Mouse (Mus musculus): ENCODE data around the gene Syde2. TPM values are rescaled to one million over a fixed set of nuclear protein-coding genes. Genes with fewer than 3 reads are reported as not detected.
"Not testable (repeated sequence)": the region's sequence is repeated elsewhere in the genome, so short reads cannot be mapped to it uniquely, and the experiment has no call there.

Syde2 gene
- polyA plus RNA-seq, 1 experiment, result not detected

DNA sequence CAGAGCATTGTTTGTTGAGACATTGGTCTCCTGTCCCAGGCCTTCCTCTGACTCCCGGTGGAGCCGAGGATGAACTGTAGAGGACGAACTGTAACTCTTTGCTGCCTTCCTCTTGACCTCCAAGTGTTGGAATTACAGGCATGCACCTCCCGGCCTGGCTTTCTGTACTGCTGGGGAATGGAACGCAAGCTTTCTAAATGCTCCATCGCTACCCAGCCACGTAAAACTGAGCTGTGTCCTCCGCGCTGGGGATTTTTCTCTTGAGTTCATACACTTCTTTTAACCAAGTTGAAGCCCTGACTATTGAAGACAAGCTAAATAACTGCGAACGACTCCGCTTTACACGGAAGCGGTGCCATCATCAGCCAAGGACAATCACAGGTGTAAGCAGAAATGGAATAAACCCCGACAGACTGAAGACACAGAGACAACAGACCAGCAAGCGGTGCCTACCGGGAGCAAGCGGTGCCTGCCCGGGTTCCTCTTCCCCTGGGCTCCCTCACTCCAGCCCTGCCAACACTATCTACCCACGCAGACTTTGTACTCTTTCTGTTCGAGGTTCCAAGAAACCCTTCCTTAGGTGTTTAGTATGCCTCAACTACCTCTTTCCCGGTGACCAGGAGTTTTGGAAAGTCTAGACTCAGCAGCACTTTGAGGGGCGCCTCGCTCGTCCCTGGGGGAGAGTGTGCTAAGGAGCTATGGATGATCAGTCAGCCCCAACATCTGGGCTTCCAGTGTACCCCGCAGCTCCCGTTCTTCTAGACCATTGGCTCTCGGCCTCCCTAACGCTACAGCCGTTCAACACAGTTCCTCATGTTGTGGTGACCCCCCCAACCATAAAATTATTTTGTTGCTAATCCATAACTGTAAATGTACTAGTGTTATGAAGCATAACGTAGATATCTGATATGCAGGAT is 24.3 kb upstream of the Syde2 start:
- no peak overlapping the region for H3K27ac ChIP-seq (ENCODE audit: insufficient read depth, low read depth, low read length)
- no peak overlapping the region for H3K4me3 ChIP-seq (ENCODE audit: insufficient read depth, low read depth, low read length)
- TF ChIP-seq CTCF (IDR thresholded peaks at IDR 0.05; ENCODE audit: insufficient read depth, low read depth, low read length), result no peak
- no peak for TF ChIP-seq POLR2A (IDR thresholded peaks at IDR 0.05; ENCODE audit: insufficient read depth, low read depth, low read length)
- WGBS, result 62% methylated on average over 31 of the region's 31 CpGs
- H3K4me1 ChIP-seq (ENCODE audit: control insufficient read depth, insufficient read depth, low read length), result peaks cover 8% of the 10 kb centered on the region

DNA sequence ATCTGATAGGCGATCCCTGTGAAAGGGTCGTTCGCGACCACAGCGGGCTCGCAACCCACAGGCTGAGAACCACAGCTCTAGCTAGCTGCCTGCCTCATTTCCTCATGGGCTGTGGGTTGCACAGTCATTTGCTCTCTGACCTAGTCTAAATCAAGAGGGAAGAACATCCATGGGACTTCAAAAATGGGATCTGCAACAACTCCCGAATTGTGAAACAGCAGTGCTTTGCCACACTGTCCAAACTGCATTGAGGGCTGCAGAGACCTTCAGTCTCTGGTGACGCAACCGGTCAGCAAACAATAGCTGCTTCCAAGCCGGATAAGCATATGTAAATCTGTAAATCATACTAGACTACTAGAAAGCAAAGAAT is 23.7 kb upstream of the Syde2 start:
- 70% methylated on average over 10 of the region's 10 CpGs for WGBS
- H3K4me3 ChIP-seq (ENCODE audit: insufficient read depth, low read depth, low read length), result no peak overlapping the region
- H3K4me1 ChIP-seq (ENCODE audit: control insufficient read depth, insufficient read depth, low read length), result peaks cover 8% of the 10 kb centered on the region
- no peak overlapping the region for H3K27ac ChIP-seq (ENCODE audit: insufficient read depth, low read depth, low read length)
- TF ChIP-seq CTCF (IDR thresholded peaks at IDR 0.05; ENCODE audit: insufficient read depth, low read depth, low read length), result no peak
- TF ChIP-seq POLR2A (IDR thresholded peaks at IDR 0.05; ENCODE audit: insufficient read depth, low read depth, low read length), result no peak

DNA sequence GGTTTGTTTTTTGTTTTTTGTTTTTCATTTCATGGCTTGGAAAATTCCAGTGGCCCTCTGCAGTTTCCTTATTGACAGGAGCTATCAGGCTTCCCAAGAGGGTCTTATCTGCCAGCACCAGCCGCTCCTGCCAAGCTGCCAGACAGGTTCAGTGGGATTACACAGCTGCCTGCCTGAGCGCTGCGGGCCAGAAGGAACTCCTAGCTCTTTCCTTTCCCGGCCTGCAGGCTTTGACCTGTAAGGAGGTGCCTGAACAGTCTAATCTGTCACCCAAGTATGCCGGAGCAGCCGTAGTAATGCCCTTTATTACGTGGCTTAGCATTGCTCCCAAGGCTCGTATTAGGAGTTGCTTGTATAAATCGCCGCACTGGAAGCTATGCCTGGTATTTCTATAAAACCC is 23.2 kb upstream of the Syde2 start:
- WGBS, result 50% methylated on average over 10 of the region's 10 CpGs
- TF ChIP-seq CTCF (IDR thresholded peaks at IDR 0.05; ENCODE audit: insufficient read depth, low read depth, low read length) (no peak), POLR2A (IDR thresholded peaks at IDR 0.05; ENCODE audit: insufficient read depth, low read depth, low read length) (no peak)
- Histone ChIP-seq H3K4me1 (ENCODE audit: control insufficient read depth, insufficient read depth, low read length) (peaks cover 8% of the 10 kb centered on the region), H3K4me3 (ENCODE audit: insufficient read depth, low read depth, low read length) (no peak overlapping the region), H3K27ac (ENCODE audit: insufficient read depth, low read depth, low read length) (no peak overlapping the region)

DNA sequence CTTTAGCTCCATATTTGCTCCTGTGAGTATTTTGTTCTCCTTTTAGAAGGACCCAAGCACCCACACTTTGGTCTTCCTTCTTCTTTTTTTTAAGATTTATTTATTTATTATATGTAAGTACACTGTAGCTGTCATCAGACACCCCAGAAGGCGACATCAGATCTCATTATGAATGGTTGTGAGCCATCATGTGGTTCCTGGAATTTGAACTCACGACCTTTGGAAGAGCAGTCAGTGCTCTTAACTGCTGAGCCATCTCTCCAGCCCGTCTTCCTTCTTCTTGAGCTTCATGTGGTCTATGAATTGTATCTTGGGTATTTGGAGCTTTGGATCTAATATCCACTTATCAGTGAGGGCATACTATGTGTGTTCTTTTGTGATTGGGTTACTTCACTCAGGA is 22.1 kb upstream of the Syde2 start:
- WGBS, result 96% methylated on average over 3 of the region's 3 CpGs

DNA sequence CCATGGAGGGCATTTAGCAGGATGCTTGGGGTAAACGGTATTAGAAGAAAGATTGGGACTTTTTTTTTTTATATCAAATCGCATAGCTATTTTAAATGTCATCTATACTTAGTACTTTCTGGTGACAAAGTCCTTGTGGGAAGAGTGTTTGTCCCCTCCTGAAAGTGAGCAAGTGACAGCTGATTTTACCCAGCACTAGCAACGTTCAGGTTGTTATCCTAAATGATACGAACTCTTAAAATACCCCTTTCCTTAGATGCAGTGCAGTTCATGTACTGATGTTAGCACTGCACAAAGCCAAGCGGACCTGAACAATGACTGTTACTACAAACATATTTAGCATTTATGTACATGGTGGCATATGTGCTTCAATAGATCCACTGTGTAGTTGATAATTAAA is 20.9 kb upstream of the Syde2 start:
- peaks cover 10% of the 10 kb centered on the region for H3K4me1 ChIP-seq (ENCODE audit: control insufficient read depth, insufficient read depth, low read length)
- no peak overlapping the region for H3K27ac ChIP-seq (ENCODE audit: insufficient read depth, low read depth, low read length)
- H3K4me3 ChIP-seq (ENCODE audit: insufficient read depth, low read depth, low read length), result no peak overlapping the region
- TF ChIP-seq POLR2A (IDR thresholded peaks at IDR 0.05; ENCODE audit: insufficient read depth, low read depth, low read length) (no peak), CTCF (IDR thresholded peaks at IDR 0.05; ENCODE audit: insufficient read depth, low read depth, low read length) (no peak)
- 85% methylated on average over 5 of the region's 5 CpGs for WGBS

More for the DNA sequence above, 22.1 kb upstream of the Syde2 start:
- not testable (repeated sequence) for H3K4me1 ChIP-seq (ENCODE audit: control insufficient read depth, insufficient read depth, low read length); H3K27ac ChIP-seq (ENCODE audit: insufficient read depth, low read depth, low read length); H3K4me3 ChIP-seq (ENCODE audit: insufficient read depth, low read depth, low read length)

DNA sequence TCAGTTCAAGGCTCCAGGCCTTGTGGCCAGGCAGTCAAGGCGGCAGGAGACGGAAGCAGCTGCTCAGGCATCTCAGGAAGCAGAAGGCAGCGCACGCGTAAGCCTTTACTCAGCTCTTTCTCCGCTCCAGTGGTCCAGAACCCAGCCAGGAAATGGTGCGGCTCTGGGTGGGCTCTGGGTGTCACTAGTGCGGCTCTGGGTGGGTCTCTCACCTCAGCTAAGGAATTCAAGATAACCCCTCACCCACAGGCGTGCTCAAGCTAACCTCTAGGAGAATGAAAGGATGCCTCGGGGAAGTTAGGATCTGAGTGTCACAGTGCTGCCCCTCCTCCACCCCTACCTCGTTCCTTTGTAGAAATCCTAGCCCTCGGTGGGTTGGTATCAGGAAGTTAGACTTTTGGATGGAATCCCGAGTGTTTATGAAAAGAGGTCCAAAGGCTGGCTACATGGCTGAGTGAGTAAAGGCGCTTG is 18.6 kb upstream of the Syde2 start:
- no peak for TF ChIP-seq CTCF (IDR thresholded peaks at IDR 0.05; ENCODE audit: insufficient read depth, low read depth, low read length)
- no peak overlapping the region for H3K4me3 ChIP-seq (ENCODE audit: insufficient read depth, low read depth, low read length)
- H3K4me1 ChIP-seq (ENCODE audit: control insufficient read depth, insufficient read depth, low read length), result peaks cover 10% of the 10 kb centered on the region
- no peak overlapping the region for H3K27ac ChIP-seq (ENCODE audit: insufficient read depth, low read depth, low read length)
- 73% methylated on average over 14 of the region's 14 CpGs for WGBS

DNA sequence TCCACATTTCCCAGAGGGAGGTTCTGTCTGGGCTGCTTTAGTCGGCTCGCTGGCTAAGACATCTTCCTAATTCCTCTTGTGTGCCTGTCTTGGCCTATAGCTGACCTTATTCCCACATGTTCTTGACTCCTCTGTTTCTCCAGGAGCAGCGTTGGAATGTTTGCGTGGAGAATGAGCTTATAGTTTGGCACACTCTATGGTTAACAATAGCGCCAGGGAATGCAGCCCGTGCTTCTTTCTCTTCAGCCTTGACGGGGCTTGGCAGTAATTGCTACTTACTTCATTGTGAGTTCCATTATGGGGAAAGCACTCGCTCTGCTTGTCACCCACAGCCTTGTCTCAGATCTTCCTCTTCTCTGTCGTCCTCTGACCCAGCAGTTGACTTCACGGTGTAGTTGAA is 16.2 kb upstream of the Syde2 start:
- TF ChIP-seq POLR2A (IDR thresholded peaks at IDR 0.05; ENCODE audit: insufficient read depth, low read depth, low read length) (no peak), CTCF (IDR thresholded peaks at IDR 0.05; ENCODE audit: insufficient read depth, low read depth, low read length) (no peak)
- H3K4me1 ChIP-seq (ENCODE audit: control insufficient read depth, insufficient read depth, low read length), result peaks cover 8% of the 10 kb centered on the region
- WGBS, result 24% methylated on average over 10 of the region's 10 CpGs
- H3K4me3 ChIP-seq (ENCODE audit: insufficient read depth, low read depth, low read length), result no peak overlapping the region
- peak overlapping the region; percentile 70 for H3K27ac ChIP-seq (ENCODE audit: insufficient read depth, low read depth, low read length)

DNA sequence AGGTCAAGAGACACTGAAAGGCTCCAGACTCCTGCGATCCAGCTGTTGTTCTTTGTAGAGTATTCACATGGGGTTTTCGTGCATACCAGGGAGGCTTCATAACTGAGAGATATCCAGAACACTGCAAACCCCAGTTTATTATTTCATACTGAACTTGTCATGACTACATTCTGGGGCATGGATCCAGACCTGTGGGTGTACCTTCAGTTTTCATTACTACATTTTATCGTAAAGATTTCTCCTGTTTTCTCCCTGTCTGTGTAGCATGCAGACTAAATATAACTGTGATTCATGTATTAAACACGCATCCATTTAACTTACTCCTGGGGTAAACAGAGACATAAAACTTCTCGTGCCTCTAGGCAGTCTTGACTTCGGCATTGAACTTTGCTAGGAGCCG is 12.7 kb upstream of the Syde2 start:
- no peak overlapping the region for H3K27ac ChIP-seq (ENCODE audit: insufficient read depth, low read depth, low read length)
- 59% methylated on average over 7 of the region's 7 CpGs for WGBS
- H3K4me1 ChIP-seq (ENCODE audit: control insufficient read depth, insufficient read depth, low read length), result peaks cover 8% of the 10 kb centered on the region
- no peak overlapping the region for H3K4me3 ChIP-seq (ENCODE audit: insufficient read depth, low read depth, low read length)
- TF ChIP-seq POLR2A (IDR thresholded peaks at IDR 0.05; ENCODE audit: insufficient read depth, low read depth, low read length) (no peak), CTCF (IDR thresholded peaks at IDR 0.05; ENCODE audit: insufficient read depth, low read depth, low read length) (no peak)

DNA sequence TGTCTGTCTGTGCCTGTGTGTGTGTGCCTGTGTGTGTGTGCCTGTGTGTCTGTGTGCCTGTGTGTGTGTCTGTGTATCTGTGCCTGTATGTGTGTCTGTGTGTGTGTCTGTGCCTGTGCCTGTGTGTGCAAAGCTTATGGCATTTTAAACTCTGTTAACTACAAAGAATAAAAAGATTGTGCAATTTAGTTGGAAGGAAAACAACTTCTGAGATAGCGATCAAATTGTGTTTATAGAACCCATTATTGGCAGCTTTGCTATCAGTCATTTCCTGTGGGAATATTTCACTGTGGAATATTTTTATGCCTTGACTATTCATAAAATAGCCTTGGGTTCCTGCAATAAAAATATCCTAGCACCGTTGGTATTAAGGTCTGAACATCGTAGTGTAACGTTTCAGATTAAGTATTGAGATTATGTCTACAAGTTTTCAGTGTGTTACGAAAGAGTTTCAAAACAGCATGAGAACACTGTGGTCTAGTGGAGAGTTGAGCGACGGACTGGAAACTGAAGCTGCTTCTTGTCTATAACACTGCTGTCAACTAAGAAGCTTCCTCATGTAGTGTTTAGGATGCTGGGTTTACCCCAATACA is 2.2 kb upstream of the Syde2 start:
- Histone ChIP-seq H3K27ac (ENCODE audit: insufficient read depth, low read depth, low read length) (no peak overlapping the region), H3K4me1 (ENCODE audit: control insufficient read depth, insufficient read depth, low read length) (0 out of 2 replicates have a peak, but pooled peaks cover 7% of the 10 kb centered on the region), H3K4me3 (ENCODE audit: insufficient read depth, low read depth, low read length) (no peak overlapping the region)
- TF ChIP-seq CTCF (IDR thresholded peaks at IDR 0.05; ENCODE audit: insufficient read depth, low read depth, low read length) (no peak), POLR2A (IDR thresholded peaks at IDR 0.05; ENCODE audit: insufficient read depth, low read depth, low read length) (no peak)
- 86% methylated on average over 7 of the region's 7 CpGs for WGBS

Measured in olfactory bulb, adult 2 months (tissue).